Mouse (Mus musculus) bone marrow, adult 2 months (tissue): Measurements from ENCODE around the gene Dcaf11. TPM values are rescaled to one million over a fixed set of nuclear protein-coding genes. Genes with fewer than 3 reads are reported as not detected.
A peak's percentile ranks its signal among the peaks of the same experiment; 100 is the strongest.

Experiments used
- H3K27ac ChIP-seq: fragments of 200-500 bp; 2 replicates; pipeline ENCODE4 v1.5.1; 2012; ENCODE audit warnings: low read depth, mild to moderate bottlenecking, control low read depth, inconsistent platforms, low read length; ENCODE audit not compliant: control insufficient read depth, poor library complexity, insufficient read depth
- H3K4me1 ChIP-seq: fragments of 200-500 bp; 2 replicates; pipeline ENCODE4 v1.6.1; 2011; ENCODE audit warnings: low read length; ENCODE audit not compliant: control insufficient read depth, insufficient read depth
- H3K4me3 ChIP-seq: fragments of 200-500 bp; replicated peaks from 2 replicates; pipeline ENCODE3; 2011; ENCODE audit warnings: mild to moderate bottlenecking, low read depth, low read length, control low read depth; ENCODE audit not compliant: control insufficient read depth
- CTCF ChIP-seq: fragments of 200-500 bp; IDR thresholded peaks from 2 replicates; pipeline ENCODE4 v1.5.1; 2011; ENCODE audit warnings: low read length, control low read depth; ENCODE audit not compliant: control insufficient read depth, insufficient read depth
- POLR2A ChIP-seq: fragments of 200-500 bp; IDR thresholded peaks from 2 replicates; pipeline ENCODE4 v1.6.1; 2011; ENCODE audit warnings: low read depth, mild to moderate bottlenecking, control low read depth, low read length, borderline replicate concordance; ENCODE audit not compliant: control insufficient read depth
- WGBS: fragments of 180-500 bp; shearing (Covaris S2); methylation state at CpG from one replicate; pipeline ENCODE4 v1.1.7; 2018; 5-methylcytosine and 5-hydroxymethylcytosine counted together
- polyA plus RNA-seq: library from polyadenylated mRNA; stranded (reverse); fragments of >200 nt; gene quantifications from 2 replicates; pipeline ENCODE4 v1.2.4, GENCODE M21; 2011; ENCODE audit warnings: low replicate concordance; ENCODE audit not compliant: missing spikeins, insufficient read depth, insufficient read length

The Dcaf11 gene
- polyA plus RNA-seq, 1 experiment = 42.3 TPM

GRCm38 (mm10) chr14:55581981-55582681, 22.3 kb downstream of the Dcaf11 start:
- H3K4me3 ChIP-seq = no peak overlapping the region
- TF ChIP-seq POLR2A (no peak), CTCF (peak; percentile 43; the same call in 1 of the 2 replicates)
- 79% methylated on average over 9 of the region's 9 CpGs for WGBS
- no peak overlapping the region for H3K27ac ChIP-seq
- H3K4me1 ChIP-seq = no peaks in the 10 kb centered on the region; the same call in 1 of the 2 replicates

GRCm38 (mm10) chr14:55584303-55584701, 24.5 kb downstream of the Dcaf11 start:
- 29% methylated on average over 5 of the region's 5 CpGs for WGBS

GRCm38 (mm10) chr14:55584702-55585565, 25.1 kb downstream of the Dcaf11 start, which contains the start of gene Emc9:
Gene Emc9, minus strand, starts transcription at chr14:55585302.
- peak within 1 kb of the TSS; percentile 79 for H3K4me3 ChIP-seq
- no peaks in the 10 kb centered on the region; the same call in 1 of the 2 replicates for H3K4me1 ChIP-seq
- H3K27ac ChIP-seq = peak within 1 kb of the TSS; percentile 70
- peak; percentile 58; the same call in 1 of the 2 replicates for TF ChIP-seq POLR2A
- no peak for TF ChIP-seq CTCF
- 5% methylated on average over 43 of the region's 43 CpGs for WGBS

More at GRCm38 (mm10) chr14:55584303-55584701, 24.5 kb downstream of the Dcaf11 start:
- TF ChIP-seq POLR2A = no peak
- TF ChIP-seq CTCF = no peak
- Histone ChIP-seq H3K27ac (peak overlapping the region; percentile 70; the same call in 1 of the 2 replicates), H3K4me1 (no peaks in the 10 kb centered on the region; the same call in 1 of the 2 replicates), H3K4me3 (peak overlapping the region; percentile 79)

- Histone ChIP-seq H3K4me1 (no peaks in the 10 kb centered on the region; the same call in 1 of the 2 replicates), H3K4me3 (no peak overlapping the region), H3K27ac (peak overlapping the region; percentile 23)
- 28% methylated on average over 6 of the region's 6 CpGs for WGBS
- TF ChIP-seq POLR2A (no peak), CTCF (no peak)
Measured at GRCm38 (mm10) chr14:55585566-55585960, 25.8 kb downstream of the Dcaf11 start.

GRCm38 (mm10) chr14:55586149-55586548, 26.3 kb downstream of the Dcaf11 start:
- 49% methylated on average over 2 of the region's 2 CpGs for WGBS

GRCm38 (mm10) chr14:55589271-55589670, 29.5 kb downstream of the Dcaf11 start:
- 93% methylated on average over 5 of the region's 5 CpGs for WGBS
- Histone ChIP-seq H3K4me3 (no peak overlapping the region), H3K27ac (no peak overlapping the region), H3K4me1 (no peaks in the 10 kb centered on the region; the same call in 1 of the 2 replicates)
- TF ChIP-seq CTCF (no peak), POLR2A (no peak)

More at GRCm38 (mm10) chr14:55586149-55586548, 26.3 kb downstream of the Dcaf11 start:
- no peak for TF ChIP-seq POLR2A
- no peak for TF ChIP-seq CTCF
- Histone ChIP-seq H3K27ac (peak overlapping the region; percentile 49; the same call in 1 of the 2 replicates), H3K4me1 (no peaks in the 10 kb centered on the region; the same call in 1 of the 2 replicates), H3K4me3 (no peak overlapping the region)

- H3K4me3 ChIP-seq = no peak overlapping the region
- H3K27ac ChIP-seq = no peak overlapping the region; the same call in 1 of the 2 replicates
- TF ChIP-seq POLR2A (no peak), CTCF (no peak)
- H3K4me1 ChIP-seq = no peaks in the 10 kb centered on the region; the same call in 1 of the 2 replicates
- 56% methylated on average over 11 of the region's 11 CpGs for WGBS
Measured at GRCm38 (mm10) chr14:55589771-55590448, 30.1 kb downstream of the Dcaf11 start.
